In the genomic region with DNA sequence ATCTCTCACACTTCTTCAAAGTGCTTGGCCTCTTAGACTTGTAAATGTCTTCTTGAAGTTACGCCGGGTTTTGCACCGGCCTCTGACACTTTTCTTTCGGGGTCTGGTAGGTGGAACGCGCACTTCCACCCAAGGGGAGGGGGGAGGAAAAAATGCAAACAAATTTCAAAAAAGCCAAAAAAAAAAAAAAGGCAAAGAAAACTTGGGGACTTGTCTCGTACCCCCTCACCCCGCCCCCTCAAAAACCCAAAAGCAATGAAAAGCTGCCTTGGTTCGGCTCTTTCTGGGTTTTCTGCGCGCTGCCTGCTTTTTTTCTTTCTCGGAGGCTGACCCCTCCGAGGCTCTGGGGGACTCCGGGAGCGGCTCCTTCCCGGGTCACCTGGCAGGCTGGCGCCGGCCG, we compare ENCODE assay signal across 8 mouse cellular contexts. TPM values are rescaled to one million over a fixed set of nuclear protein-coding genes. Genes with fewer than 3 reads are reported as not detected.
DNase-seq lines count a peak whose midpoint lies in the region; ATAC-seq and TF ChIP-seq lines count a peak whose summit lies in the region.

A gene (minus strand): TSS at position 120 of the 400 bp plus-strand sequence.

- H3K4me1 ChIP-seq in heart, postnatal 0 days (ENCODE audit: control insufficient read depth, insufficient read depth): peaks cover 10% of the 10 kb centered on the region; the same call in 1 of the 2 replicates
- no peaks in the 10 kb centered on the region; the same call in 1 of the 2 replicates for H3K4me1 ChIP-seq in G1E (ENCODE audit: insufficient read depth, low read depth, low read length)
- peaks cover 33% of the 10 kb centered on the region for H3K4me1 ChIP-seq in limb, embryonic 15.5 days

- peak within 1 kb of the TSS; percentile 49; the same call in 1 of the 2 replicates for H3K27ac ChIP-seq in heart, postnatal 0 days (ENCODE audit: low read depth)
- peak within 1 kb of the TSS; percentile 95 for H3K27ac ChIP-seq in limb, embryonic 15.5 days

- H3K36me3 ChIP-seq in heart, postnatal 0 days (replicated peaks; ENCODE audit: control insufficient read depth, insufficient read depth, low read length): no peaks in the 10 kb centered on the region
- no peaks in the 10 kb centered on the region for H3K36me3 ChIP-seq in G1E (replicated peaks)
- H3K36me3 ChIP-seq in limb, embryonic 15.5 days: no peaks in the 10 kb centered on the region

- WGBS in heart, postnatal 0 days: 0% methylated on average over 19 of the region's 19 CpGs
- 1% methylated on average over 18 of the region's 19 CpGs for WGBS in limb, embryonic 15.5 days

- TF ChIP-seq CTCF in heart, postnatal 0 days (IDR thresholded peaks at IDR 0.05; ENCODE audit: low read depth): no peak
- no peak for TF ChIP-seq CTCF in G1E (IDR thresholded peaks at IDR 0.05; ENCODE audit: low read depth, low read length)

- peaks cover 82% of the 10 kb centered on the region for H3K27me3 ChIP-seq in heart, postnatal 0 days (ENCODE audit: control insufficient read depth, insufficient read depth, low read length)
- no peaks in the 10 kb centered on the region for H3K27me3 ChIP-seq in G1E (ENCODE audit: insufficient read depth, low read length)
- H3K27me3 ChIP-seq in limb, embryonic 15.5 days: peaks cover 48% of the 10 kb centered on the region

- peak within 1 kb of the TSS; percentile 99 for H3K4me2 ChIP-seq in heart, postnatal 0 days (ENCODE audit: low read depth, low read length)
- H3K4me2 ChIP-seq in limb, embryonic 15.5 days: peak within 1 kb of the TSS; percentile 97

- no peaks in the 10 kb centered on the region for H3K9me3 ChIP-seq in heart, postnatal 0 days (replicated peaks; ENCODE audit: control insufficient read depth, low read length)
- H3K9me3 ChIP-seq in G1E (replicated peaks): peaks cover 82% of the 10 kb centered on the region
- H3K9me3 ChIP-seq in limb, embryonic 15.5 days: no peaks in the 10 kb centered on the region

- peak within 1 kb of the TSS; percentile 60 for H3K9ac ChIP-seq in heart, postnatal 0 days (replicated peaks; ENCODE audit: low read depth, low read length)
- H3K9ac ChIP-seq in limb, embryonic 15.5 days: peak within 1 kb of the TSS; percentile 85

- TF ChIP-seq EP300 in heart, postnatal 0 days (IDR thresholded peaks at IDR 0.05; ENCODE audit: low read depth): no peak

- ATAC-seq in heart, postnatal 0 days (ENCODE audit: insufficient read depth, low read depth): no peak
- no peak for ATAC-seq in G1E (ENCODE audit: extremely low read depth, insufficient number of reproducible peaks, low FRiP score, poor library complexity, severe bottlenecking)
- ATAC-seq in limb, embryonic 15.5 days (ENCODE audit: insufficient number of reproducible peaks, low FRiP score, low TSS enrichment, low read depth): no peak; the same call in 1 of the 2 replicates

- DNase-seq in heart, postnatal 0 days (ENCODE audit: low spot score): no peak
- no peak for DNase-seq in heart, adult 11 months
- no peak for DNase-seq in G1E (ENCODE audit: low spot score)
- peak; percentile 21 for DNase-seq in forelimb bud, embryonic 11.5 days (ENCODE audit: low read depth, low spot score)
- DNase-seq in cerebellum, adult 9-11 months: no peak
- DNase-seq in spleen, postnatal 4 days (ENCODE audit: low spot score in 2 of 2): no peak
- no peak for DNase-seq in yolk sac, embryonic 10.5 days (ENCODE audit: low spot score)

- peak within 1 kb of the TSS; percentile 81 for H3K4me3 ChIP-seq in heart, postnatal 0 days (ENCODE audit: low read depth, low read length)
- peak within 1 kb of the TSS; percentile 15; the same call in 1 of the 2 replicates for H3K4me3 ChIP-seq in G1E (ENCODE audit: low read depth, low read length)
- H3K4me3 ChIP-seq in limb, embryonic 15.5 days: peak within 1 kb of the TSS; percentile 85

RNA-seq across cellular contexts. Expression of the gene that starts here (rescaled TPM):
- 2.7 and 7.3 TPM in 2 replicates for total RNA-seq in heart, postnatal 0 days (2014; rRNA removed; ENCODE audit: low replicate concordance)
- 2.1 and 2.2 TPM in 2 replicates for polyA plus RNA-seq in heart, postnatal 0 days (2015; fragmentation: Nextera tagmentation; extraction: Ambion mirVana)
- not detected in 2 replicates for total RNA-seq in G1E (2014; fragmentation: Nextera tagmentation)
- total RNA-seq in G1E (2017): under 0.01 and 0.05 TPM in 2 replicates
- polyA plus RNA-seq in G1E (2012): not detected in 2 replicates
- polyA plus RNA-seq in limb, embryonic 15.5 days (2015; fragmentation: Nextera tagmentation; extraction: Ambion mirVana): 14.3 and 19.9 TPM in 2 replicates

Comparison
In these comparisons a context has a peak if more than half of its experiments do, and no peak if none do; other contexts are left out.
1. H3K4me3 ChIP-seq: peak in every context shown above with its lines; median percentile 85 in limb, embryonic 15.5 days; 81 in heart, postnatal 0 days; 15 in G1E.